ENCODE assay signal across 11 mouse cellular contexts in genomic region chr7:99158904-99159303, GRCm38 (mm10).
"Had no signal": no experiment of that assay in that cellular context is flagged by ENCODE, and none has a peak within 500 bp of the region (broad histone marks: within the 10 kb centered on the region; RNA-seq: fewer than 3 reads in every experiment).

No protein-coding gene starts in this region.

- H3K4me3 ChIP-seq: left cerebral cortex, adult 2 months; limb, embryonic 10.5 days; midbrain, embryonic 13.5 days; neural tube, embryonic 15.5 days had no signal

- ATAC-seq: midbrain, embryonic 13.5 days had no signal

- H3K9ac ChIP-seq: liver, embryonic 14.5 days; lung, embryonic 14.5 days; midbrain, embryonic 13.5 days; neural tube, embryonic 15.5 days had no signal

- H3K4me2 ChIP-seq: lung, embryonic 14.5 days; midbrain, embryonic 13.5 days; neural tube, embryonic 15.5 days had no signal

- H3K36me3 ChIP-seq: limb, embryonic 10.5 days; midbrain, embryonic 13.5 days; neural tube, embryonic 15.5 days had no signal

- H3K9me3 ChIP-seq: limb, embryonic 10.5 days; midbrain, embryonic 13.5 days; neural tube, embryonic 15.5 days had no signal

- H3K27me3 ChIP-seq: midbrain, embryonic 13.5 days; neural tube, embryonic 15.5 days had no signal

- DNase-seq: kidney, adult 8-10 months; lung, embryonic 14.5 days; lung, postnatal 10 days; right cerebral cortex, postnatal 14 days; thymus, postnatal 36 days had no signal

- H3K27ac ChIP-seq: left cerebral cortex, adult 2 months; limb, embryonic 10.5 days; liver, embryonic 14.5 days; macrophage; midbrain, embryonic 13.5 days; neural tube, embryonic 15.5 days had no signal
